Mouse (Mus musculus): Measurements from ENCODE around the gene Nup54.

- TF ChIP-seq CTCF (IDR thresholded peaks at IDR 0.05; ENCODE audit: low read depth, low read length) = no peak
- no peak for TF ChIP-seq POLR2A (IDR thresholded peaks at IDR 0.05; ENCODE audit: insufficient read depth, low read length)
- no peak for TF ChIP-seq EP300 (IDR thresholded peaks at IDR 0.05; ENCODE audit: insufficient read depth, low read depth, low read length)
Measured at GRCm38 (mm10) chr5:92413271-92413981, 21.6 kb downstream of the Nup54 start.
